Mouse (Mus musculus): ENCODE data around the gene Urb1.

GRCm38 (mm10) chr16:90798446-90798845 lies 11.8 kb downstream of the Urb1 start:
- TF ChIP-seq CTCF (IDR thresholded peaks at IDR 0.05) (no peak), POLR2A (IDR thresholded peaks at IDR 0.05; ENCODE audit: insufficient read depth, low read depth, low read length) (no peak)
